Mouse (Mus musculus): ENCODE measurements around the gene Prkn.
A peak's percentile ranks its signal among the peaks of the same experiment; 100 is the strongest.

DNA sequence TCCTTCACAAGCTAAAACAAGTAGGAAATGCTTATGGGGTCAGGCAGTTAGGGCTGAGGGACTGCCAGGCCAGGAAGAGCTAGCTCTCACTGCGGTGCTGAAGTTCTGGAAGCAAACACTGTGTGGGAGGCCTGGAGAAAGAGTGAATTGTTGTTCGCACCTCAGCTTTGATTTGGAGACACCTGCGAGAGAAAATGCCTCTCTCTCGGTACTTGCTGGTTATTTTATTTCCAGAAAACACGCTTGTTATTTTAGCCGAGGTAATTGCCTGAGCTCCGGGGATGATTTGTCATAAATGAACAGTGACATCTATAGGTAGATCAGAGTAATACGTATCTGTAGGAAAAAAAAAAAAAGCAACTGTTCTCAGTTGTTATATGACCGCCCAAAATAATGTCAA lies 1132.4 kb downstream of the Prkn start:
- TF ChIP-seq CTCF (IDR thresholded peaks at IDR 0.05; ENCODE audit: low read depth), result peak; percentile 32; the same call in 1 of the 2 replicates
- TF ChIP-seq EP300 (IDR thresholded peaks at IDR 0.05; ENCODE audit: low read depth), result no peak
